ENCODE assay signal across 21 mouse cellular contexts in genomic region chr6:32931106-32931770, GRCm38 (mm10).
DNase-seq lines count a peak whose midpoint lies in the region; ATAC-seq lines count a peak whose summit lies in the region.
"Had no signal": no experiment of that assay in that cellular context is flagged by ENCODE, and none has a peak within 500 bp of the region (broad histone marks: within the 10 kb centered on the region; RNA-seq: fewer than 3 reads in every experiment).

No protein-coding gene starts in this region.

- H3K4me3 ChIP-seq in neural tube, embryonic 12.5 days: no peak overlapping the region
- no peak overlapping the region for H3K4me3 ChIP-seq in neural tube, embryonic 15.5 days (replicated peaks)
- H3K4me3 ChIP-seq in midbrain, embryonic 10.5 days: no peak overlapping the region
- H3K4me3 ChIP-seq: embryonic facial prominence, embryonic 10.5 days; heart, embryonic 12.5 days; intestine, embryonic 15.5 days; limb, embryonic 12.5 days; liver, embryonic 12.5 days; megakaryocyte, embryonic 14.5 days had no signal

- H3K9me3 ChIP-seq in neural tube, embryonic 12.5 days: no peaks in the 10 kb centered on the region
- H3K9me3 ChIP-seq in neural tube, embryonic 15.5 days (replicated peaks): no peaks in the 10 kb centered on the region
- H3K9me3 ChIP-seq in midbrain, embryonic 10.5 days (replicated peaks): no peaks in the 10 kb centered on the region
- H3K9me3 ChIP-seq: embryonic facial prominence, embryonic 10.5 days; heart, embryonic 12.5 days; intestine, embryonic 15.5 days; limb, embryonic 12.5 days; liver, embryonic 12.5 days; megakaryocyte, embryonic 14.5 days had no signal

- 19% methylated on average over 11 of the region's 11 CpGs for WGBS in neural tube, embryonic 12.5 days
- 15% methylated on average over 11 of the region's 11 CpGs for WGBS in neural tube, embryonic 15.5 days
- WGBS in midbrain, embryonic 10.5 days: 31% methylated on average over 11 of the region's 11 CpGs

- intact Hi-C loops in heart, postnatal 25 days (cut with DNase I): no loop called here

- no peak overlapping the region for H3K27ac ChIP-seq in neural tube, embryonic 12.5 days
- H3K27ac ChIP-seq in neural tube, embryonic 15.5 days (replicated peaks): no peak overlapping the region
- no peak overlapping the region for H3K27ac ChIP-seq in midbrain, embryonic 10.5 days (replicated peaks)
- H3K27ac ChIP-seq: embryonic facial prominence, embryonic 10.5 days; intestine, embryonic 15.5 days; limb, embryonic 12.5 days; liver, embryonic 12.5 days had no signal

- ATAC-seq in neural tube, embryonic 12.5 days (ENCODE audit: low FRiP score, low read depth): no peak
- no peak for ATAC-seq in neural tube, embryonic 15.5 days (ENCODE audit: low FRiP score)
- ATAC-seq: CD4-positive, CD25-positive, alpha-beta regulatory T cell, adult 4 months; forebrain, embryonic 16.5 days; intestine, embryonic 15.5 days; liver, embryonic 12.5 days had no signal

- peak; percentile 34 for DNase-seq in embryo, embryonic 11 days
- no peak for DNase-seq in embryo, embryonic 9.5 days (ENCODE audit: extremely low spot score)
- peak; percentile 15 for DNase-seq in midbrain, embryonic 10.5 days (ENCODE audit: low spot score)
- DNase-seq in retina, embryonic 14.5 days (ENCODE audit: low spot score): peak; percentile 20
- no peak for DNase-seq in T-cell, adult 2 months (ENCODE audit: low spot score)
- no peak for DNase-seq in heart, postnatal 25 days (ENCODE audit: low spot score)
- DNase-seq: cerebellum, postnatal 14 days; heart, postnatal 14 days; kidney, postnatal 36 days; layer of hippocampus, adult 9-11 months; lung, adult 2 months had no signal

- H3K4me2 ChIP-seq in neural tube, embryonic 12.5 days (replicated peaks): peak overlapping the region; percentile 21; the same call in 1 of the 2 replicates
- no peak overlapping the region for H3K4me2 ChIP-seq in neural tube, embryonic 15.5 days
- H3K4me2 ChIP-seq: heart, embryonic 12.5 days; intestine, embryonic 15.5 days; limb, embryonic 12.5 days; liver, embryonic 12.5 days had no signal

- H3K4me1 ChIP-seq in neural tube, embryonic 12.5 days: peaks cover 5% of the 10 kb centered on the region; the same call in 1 of the 2 replicates
- H3K4me1 ChIP-seq in neural tube, embryonic 15.5 days: peaks cover 10% of the 10 kb centered on the region
- H3K4me1 ChIP-seq in midbrain, embryonic 10.5 days: peaks cover 15% of the 10 kb centered on the region
- H3K4me1 ChIP-seq: intestine, embryonic 15.5 days had no signal

- H3K27me3 ChIP-seq in neural tube, embryonic 12.5 days (replicated peaks): no peaks in the 10 kb centered on the region
- no peaks in the 10 kb centered on the region for H3K27me3 ChIP-seq in neural tube, embryonic 15.5 days (replicated peaks)
- no peaks in the 10 kb centered on the region for H3K27me3 ChIP-seq in midbrain, embryonic 10.5 days (ENCODE audit: low read depth, poor library complexity, severe bottlenecking)
- H3K27me3 ChIP-seq: heart, embryonic 12.5 days; intestine, embryonic 15.5 days; liver, embryonic 12.5 days; megakaryocyte, embryonic 14.5 days had no signal

- H3K36me3 ChIP-seq in neural tube, embryonic 12.5 days: no peaks in the 10 kb centered on the region
- no peaks in the 10 kb centered on the region for H3K36me3 ChIP-seq in neural tube, embryonic 15.5 days
- no peaks in the 10 kb centered on the region for H3K36me3 ChIP-seq in midbrain, embryonic 10.5 days
- H3K36me3 ChIP-seq: embryonic facial prominence, embryonic 10.5 days; heart, embryonic 12.5 days; intestine, embryonic 15.5 days; limb, embryonic 12.5 days; liver, embryonic 12.5 days had no signal

- 0 out of 2 replicates have a peak overlapping the region, but pooled peaks have one; percentile 9 for H3K9ac ChIP-seq in neural tube, embryonic 12.5 days
- no peak overlapping the region for H3K9ac ChIP-seq in neural tube, embryonic 15.5 days (replicated peaks)
- H3K9ac ChIP-seq: heart, embryonic 12.5 days; intestine, embryonic 15.5 days; limb, embryonic 12.5 days; liver, embryonic 12.5 days had no signal

Comparison
In these comparisons a context has a peak if more than half of its experiments do, and no peak if none do; other contexts are left out.
1. DNase-seq: peak in embryo, embryonic 11 days (single experiment), midbrain, embryonic 10.5 days (single experiment) and retina, embryonic 14.5 days (single experiment); none in embryo, embryonic 9.5 days (single experiment), T-cell, adult 2 months (single experiment) and heart, postnatal 25 days (single experiment).